In the genomic region with DNA sequence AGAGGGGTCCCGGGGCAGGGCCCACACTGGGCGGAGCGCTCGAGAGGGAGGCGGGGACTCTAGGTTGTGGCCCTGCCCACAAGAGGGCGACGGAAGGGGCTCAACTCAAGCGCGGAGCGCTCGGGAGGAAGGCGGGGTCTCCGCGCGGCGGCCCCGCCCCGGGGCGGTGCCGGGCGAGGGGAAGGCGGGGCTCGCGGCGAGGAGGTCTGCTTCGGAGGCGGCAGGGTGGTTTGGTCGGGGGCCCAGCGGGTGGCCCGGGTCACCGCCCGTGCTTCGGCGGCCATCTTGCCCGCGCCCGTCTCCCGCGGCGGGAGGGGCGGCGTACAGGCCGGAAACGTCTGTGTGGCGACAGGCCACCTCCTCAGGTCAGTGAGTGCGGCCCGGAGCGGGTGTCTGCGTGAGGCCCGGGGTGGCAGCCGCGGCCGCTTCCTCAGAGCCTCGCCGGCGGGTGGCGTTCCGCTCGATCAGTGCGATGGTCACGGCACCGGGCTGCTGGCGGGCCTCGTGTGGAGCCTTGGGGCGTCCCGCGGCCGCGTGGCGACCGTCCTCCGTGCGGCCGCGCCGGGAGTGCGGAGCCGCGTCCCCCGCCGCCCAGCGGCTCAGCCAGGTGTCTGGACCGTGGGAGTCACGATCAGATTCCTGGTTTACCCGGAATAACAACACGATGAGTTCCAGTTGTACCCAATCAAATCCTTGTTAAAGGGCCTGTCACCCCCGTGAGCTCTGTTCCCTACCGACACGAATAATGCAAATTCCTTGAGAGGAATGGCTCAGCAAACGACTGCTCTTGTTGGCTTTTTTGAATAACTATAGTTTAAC, we compare ENCODE assay signal across 8 mouse cellular contexts. TPM values are rescaled to one million over a fixed set of nuclear protein-coding genes. Genes with fewer than 3 reads are reported as not detected.
A peak's percentile ranks its signal among the peaks of the same experiment; 100 is the strongest.
DNase-seq lines count a peak whose midpoint lies in the region; TF ChIP-seq lines count a peak whose summit lies in the region.

A gene (plus strand): TSS at position 176 of the 819 bp plus-strand sequence.

- peaks cover 26% of the 10 kb centered on the region for H3K36me3 ChIP-seq in megakaryocyte, embryonic 14.5 days (replicated peaks; ENCODE audit: low read length)

- DNase-seq in WW6 (ENCODE audit: low read depth, low spot score) = peak; percentile 80
- DNase-seq in cerebellum, postnatal 4 days (ENCODE audit: low spot score in 2 of 2) = peak; percentile 78 to 91
- DNase-seq in gastrocnemius, adult 2 months = peak; percentile 96
- DNase-seq in hindlimb bud, embryonic 11.5 days (ENCODE audit: extremely low spot score, low read depth, low spot score) = peak; percentile 67
- DNase-seq in left cerebral cortex, adult 8-10 months (ENCODE audit: low spot score in 2 of 2) = peak; percentile 65 to 77
- DNase-seq in right cerebral cortex, postnatal 10 days (ENCODE audit: low spot score in 2 of 2) = peak; percentile 91 to 92
- peak; percentile 78 for DNase-seq in urinary bladder, postnatal 25 days (ENCODE audit: low spot score)

- no peaks in the 10 kb centered on the region for H3K27me3 ChIP-seq in megakaryocyte, embryonic 14.5 days (replicated peaks)

- peak; percentile 51 for TF ChIP-seq CTCF in gastrocnemius, adult 2 months (IDR thresholded peaks at IDR 0.05)

- H3K4me3 ChIP-seq in gastrocnemius, adult 2 months = peak within 1 kb of the TSS; percentile 84
- peak within 1 kb of the TSS; percentile 95 for H3K4me3 ChIP-seq in megakaryocyte, embryonic 14.5 days (replicated peaks)

- peak within 1 kb of the TSS; percentile 99 for H3K27ac ChIP-seq in gastrocnemius, adult 2 months

- intact Hi-C loops in gastrocnemius, adult 2 months (cut with DNase I) = loop anchor here (5.0 to 10.0 kb wide), 2 partner anchors 48 to 364 kb away; a partner anchor contains a TSS

- peaks cover 13% of the 10 kb centered on the region for H3K4me1 ChIP-seq in megakaryocyte, embryonic 14.5 days

- H3K9me3 ChIP-seq in megakaryocyte, embryonic 14.5 days = peaks cover under 1% of the 10 kb centered on the region; the same call in 1 of the 2 replicates

RNA-seq across cellular contexts. Expression of the gene that starts here (rescaled TPM):
- 10 to 100 TPM; 17.0 to 17.1 TPM for total RNA-seq in gastrocnemius, adult 2 months (2021)
- 10 to 100 TPM; 23.9 to 26.0 (median 25.4) TPM for total RNA-seq in left cerebral cortex, adult 8-10 months (2022)
- polyA plus RNA-seq in megakaryocyte, embryonic 14.5 days (2012; ENCODE audit: insufficient read depth, low replicate concordance) = 1.00 TPM in 1 of 2 replicates, not detected in the other

Comparison
In these comparisons a context has a peak if more than half of its experiments do, and no peak if none do; other contexts are left out.
1. Peak in every context shown above with its lines: DNase-seq, H3K4me3 ChIP-seq and H3K27ac ChIP-seq.